Mouse (Mus musculus) spleen, postnatal 14 days (tissue): ENCODE measurements around the gene Hes2.

Source experiments
- DNase-seq, 2 experiments: peaks; one replicate each; pipeline ENCODE4 v3.0.0; 2021 to 2022; ENCODE audit warnings: low spot score in 2 of 2

Hes2 gene

DNA sequence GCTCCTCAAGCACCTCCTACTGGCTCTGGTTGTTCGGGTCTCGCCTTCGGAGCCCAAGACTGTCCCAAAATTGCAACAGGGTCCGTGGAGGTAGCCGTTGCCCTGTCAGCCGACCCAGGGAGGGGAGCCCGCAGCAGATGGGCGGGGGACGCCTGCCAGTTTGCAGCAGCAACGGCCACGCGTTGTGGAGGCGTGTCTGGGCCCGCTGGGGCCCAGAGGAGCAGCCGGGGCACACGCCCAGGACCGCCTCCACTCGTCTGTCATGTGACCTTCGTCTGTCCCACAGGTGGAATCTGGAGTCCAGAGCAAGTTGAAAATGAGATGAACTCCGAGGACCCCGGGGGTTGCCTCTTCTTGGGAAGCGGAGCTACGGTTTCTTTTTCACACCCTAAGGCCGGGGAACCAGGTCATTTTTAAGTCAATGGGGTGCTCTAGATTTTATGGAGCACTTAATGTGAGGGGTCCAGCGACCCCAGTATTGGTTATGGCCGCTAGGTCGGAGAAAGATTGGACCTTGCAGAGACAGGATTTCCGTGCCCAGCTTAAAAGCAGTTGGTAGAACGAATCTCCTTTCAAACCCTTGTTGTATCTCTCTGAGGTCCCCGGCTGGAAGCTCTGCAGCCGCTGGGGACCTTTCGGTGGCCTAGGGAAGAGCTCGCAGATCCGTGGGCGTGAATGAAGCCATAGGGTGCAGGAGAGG, at the start of gene Hes2:
TSS of gene Hes2 (plus strand) at position 283 of the 700 bp plus-strand sequence.
- DNase-seq: no peak

DNA sequence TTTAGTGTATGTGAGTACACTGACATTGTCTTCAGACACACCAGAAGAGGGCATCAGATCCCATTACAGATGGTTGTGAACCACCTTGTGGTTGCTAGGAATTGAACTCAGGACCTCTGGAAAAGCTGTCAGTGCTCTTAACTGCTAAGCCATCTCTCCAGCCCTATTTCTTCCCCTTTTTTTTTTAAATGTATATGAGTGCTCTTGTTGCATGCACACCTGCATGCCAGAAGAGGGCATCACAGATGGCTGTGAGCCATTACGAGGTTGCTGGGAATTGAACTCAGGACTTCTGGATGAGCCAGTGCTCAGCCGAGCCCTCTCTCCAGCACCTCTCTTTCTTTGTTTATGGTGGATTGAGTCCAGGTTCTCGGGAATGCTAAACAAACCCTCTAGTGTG, 49.2 kb upstream of the Hes2 start:
- DNase-seq: no peak

DNA sequence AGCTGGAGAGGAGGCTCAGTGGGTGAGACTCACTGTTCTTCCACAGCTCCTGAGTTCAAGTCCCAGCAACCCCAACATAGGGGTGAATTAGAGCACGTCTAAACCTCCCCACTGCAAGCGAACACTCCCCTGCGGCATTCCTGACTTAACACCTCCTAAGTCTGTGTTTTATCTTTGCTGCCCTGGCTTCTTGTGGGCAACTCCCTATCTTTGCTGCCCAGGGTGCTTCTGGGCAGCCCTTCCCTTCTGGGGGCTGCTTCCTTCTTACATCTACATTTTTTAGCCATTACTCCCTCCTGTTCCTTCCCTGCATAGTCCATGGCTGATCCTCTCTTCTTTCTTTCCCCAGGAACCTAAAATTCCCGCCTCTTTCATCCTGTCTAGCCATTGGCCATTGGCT, 48.0 kb upstream of the Hes2 start:
- no peak for DNase-seq

DNA sequence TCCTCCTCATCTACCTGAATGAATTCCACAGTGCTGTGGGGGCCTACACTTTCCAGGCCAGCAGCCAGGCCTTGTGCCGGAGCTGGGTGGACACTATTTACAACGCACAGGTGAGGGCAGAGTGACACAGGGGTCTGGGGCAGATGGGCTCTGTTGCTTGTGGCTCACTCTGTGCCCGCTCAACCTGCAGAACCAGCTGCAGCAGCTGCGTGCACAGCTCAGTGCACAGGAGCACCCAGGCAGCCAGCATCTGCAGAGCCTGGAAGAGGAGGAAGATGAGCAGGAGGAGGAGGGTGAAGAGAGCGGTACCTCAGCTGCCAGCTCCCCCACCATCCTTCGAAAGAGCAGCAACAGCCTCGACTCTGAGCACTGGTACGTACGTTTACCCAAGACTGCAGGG, 46.3 kb upstream of the Hes2 start:
- no peak for DNase-seq

DNA sequence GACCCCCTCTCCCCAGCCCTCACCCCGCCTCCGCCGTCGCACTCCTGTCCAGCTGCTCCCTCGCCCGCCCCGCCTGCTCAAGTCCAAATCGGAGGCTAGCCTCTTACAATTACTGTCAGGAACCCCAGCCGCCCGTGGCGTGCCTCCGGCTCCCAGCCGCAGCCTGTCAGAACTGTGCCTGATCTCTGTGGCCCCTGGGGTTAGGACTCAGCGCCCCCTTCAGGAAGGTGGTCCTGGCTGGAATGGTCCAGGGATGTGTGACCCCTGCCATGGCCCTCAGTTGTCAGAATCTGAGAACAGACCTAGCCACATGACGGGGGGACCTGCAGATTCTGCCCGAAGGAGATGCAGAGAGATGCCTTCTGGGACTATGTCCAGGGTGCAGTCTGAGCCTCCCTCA, 44.6 kb upstream of the Hes2 start:
- DNase-seq: no peak

DNA sequence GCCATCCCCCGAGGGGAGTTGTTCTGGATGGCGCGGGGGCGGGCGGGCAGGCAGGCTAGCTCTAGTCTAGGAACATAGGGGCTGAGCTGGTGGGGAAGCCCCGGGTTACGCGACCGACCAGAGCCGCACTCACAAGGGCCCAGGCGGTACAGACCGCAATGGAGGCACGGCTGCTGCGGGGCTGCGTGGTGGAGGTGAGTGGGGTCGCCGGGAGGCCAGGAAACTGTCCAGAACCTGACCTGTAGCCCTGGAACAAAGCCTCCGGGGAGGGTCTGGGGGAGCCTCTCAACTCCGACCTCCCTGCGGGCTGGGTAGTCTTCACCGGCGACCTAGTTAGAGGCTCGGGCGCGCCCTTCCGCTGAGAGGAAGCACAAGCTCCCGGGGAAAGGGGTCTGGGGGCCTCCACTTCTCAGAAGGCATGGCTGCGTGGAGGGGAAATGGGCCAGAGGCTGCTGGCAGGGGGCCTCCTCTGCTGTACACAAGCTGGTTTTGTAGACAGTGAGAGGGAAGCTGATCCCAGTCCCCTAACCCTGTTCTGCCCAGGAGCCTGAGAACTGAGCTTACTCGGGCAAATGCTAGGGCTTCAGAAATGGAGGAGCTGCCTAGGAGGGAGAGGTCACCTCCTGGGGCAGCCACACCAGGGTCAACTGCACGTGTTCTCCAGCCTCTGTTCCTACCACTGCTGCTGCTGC, 42.6 kb upstream of the Hes2 start, which contains the start of gene Tnfrsf25:
TSS of gene Tnfrsf25 (plus strand) at position 14 of the 692 bp plus-strand sequence.
- no peak for DNase-seq

DNA sequence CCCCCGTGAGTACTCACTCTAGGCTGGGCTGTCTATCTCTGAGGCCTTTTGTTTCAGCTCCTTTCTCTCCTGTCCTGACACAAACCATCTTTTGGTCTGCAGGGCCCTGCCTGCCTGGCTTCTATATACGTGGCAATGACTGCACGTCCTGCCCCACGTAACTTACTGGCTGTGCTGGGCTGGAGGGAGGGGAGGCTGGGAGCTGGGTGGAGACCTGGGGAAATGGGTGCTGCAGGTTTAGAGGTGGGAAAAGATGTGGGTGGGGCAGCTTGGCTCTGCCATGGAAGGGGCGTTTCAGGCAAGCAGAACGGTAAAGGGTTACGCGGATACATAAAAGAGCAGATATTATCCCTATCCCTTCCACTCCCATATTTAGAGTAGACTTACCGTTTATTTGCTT, 41.1 kb upstream of the Hes2 start:
- no peak for DNase-seq

DNA sequence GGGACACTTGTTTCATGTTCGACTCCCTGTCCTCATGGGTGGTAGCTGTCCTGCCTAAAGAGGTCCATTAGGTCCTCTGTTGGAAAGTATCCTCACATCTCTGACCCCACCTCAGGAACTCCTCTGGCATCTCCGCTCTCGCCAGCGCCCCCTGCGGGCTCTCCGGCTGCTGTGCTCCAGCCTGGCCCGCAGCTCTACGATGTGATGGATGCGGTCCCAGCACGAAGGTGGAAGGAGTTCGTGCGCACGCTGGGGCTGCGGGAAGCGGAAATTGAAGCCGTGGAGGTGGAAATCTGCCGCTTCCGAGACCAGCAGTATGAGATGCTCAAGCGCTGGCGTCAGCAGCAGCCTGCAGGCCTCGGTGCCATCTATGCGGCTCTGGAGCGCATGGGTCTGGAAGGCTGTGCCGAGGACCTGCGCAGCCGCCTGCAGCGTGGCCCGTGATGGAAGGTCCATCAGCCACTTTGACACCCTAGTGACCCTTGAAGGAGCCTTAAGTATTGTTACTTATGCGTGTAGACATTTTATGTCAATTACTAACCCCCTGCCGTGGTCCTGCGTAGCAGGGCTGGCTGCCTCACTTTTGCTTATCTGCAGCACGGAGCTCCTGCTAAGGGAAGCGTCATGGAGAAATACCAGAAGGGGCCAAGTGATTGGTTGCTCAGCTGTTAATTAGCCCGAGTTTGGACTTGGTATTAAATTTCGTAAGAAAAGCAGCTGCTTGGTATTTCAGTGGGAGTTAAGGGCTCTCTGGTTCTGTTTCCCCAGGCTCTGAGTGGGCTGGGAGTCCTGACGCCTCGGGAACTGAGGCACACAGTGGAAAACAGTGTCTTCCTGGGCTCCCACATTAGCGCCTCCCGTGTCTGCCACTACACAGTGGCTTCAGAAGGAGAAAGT, 39.0 kb upstream of the Hes2 start:
- DNase-seq: no peak

DNA sequence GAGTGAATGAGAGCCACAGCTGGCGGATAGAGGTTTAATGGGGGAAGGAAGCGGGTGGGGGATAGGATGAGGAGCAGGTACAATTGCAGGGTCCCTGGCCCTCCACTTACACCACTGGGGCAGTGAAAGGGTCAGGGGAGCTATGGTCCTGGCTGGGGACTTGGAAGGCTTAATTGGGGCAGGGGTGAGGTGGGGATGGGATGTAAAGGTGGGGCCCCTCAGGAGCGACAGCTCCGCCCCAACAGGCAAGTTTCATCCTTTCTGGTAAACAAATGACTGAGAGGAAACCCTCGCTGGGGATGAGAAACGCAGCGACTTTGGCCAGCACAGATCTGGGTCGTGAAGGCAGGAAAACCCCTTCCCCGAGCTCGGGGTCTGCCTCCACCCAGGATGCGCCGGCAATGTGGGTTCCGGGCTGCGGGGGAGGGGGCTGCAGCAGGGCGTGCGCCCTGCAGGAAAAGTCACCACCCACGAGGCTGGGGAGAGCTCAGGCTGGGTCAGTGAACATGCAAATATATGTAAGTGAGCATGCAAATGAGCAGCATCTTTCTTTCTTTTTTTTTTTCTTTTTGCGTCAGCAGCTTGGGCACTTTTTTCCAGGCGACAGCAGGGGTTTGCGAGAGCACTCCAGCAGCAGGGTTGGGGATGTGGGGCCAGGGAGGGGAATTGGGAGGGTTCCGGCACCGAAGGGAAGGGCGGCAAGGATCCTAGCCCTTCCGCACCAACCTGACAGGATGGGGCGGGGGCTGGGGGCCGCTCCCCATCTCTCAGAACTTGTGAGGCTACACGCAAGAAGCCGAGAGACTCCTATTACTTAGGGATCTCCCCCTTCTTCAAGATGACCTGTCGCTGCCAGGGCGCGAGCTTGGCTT, 38.1 kb upstream of the Hes2 start:
- no peak for DNase-seq

DNA sequence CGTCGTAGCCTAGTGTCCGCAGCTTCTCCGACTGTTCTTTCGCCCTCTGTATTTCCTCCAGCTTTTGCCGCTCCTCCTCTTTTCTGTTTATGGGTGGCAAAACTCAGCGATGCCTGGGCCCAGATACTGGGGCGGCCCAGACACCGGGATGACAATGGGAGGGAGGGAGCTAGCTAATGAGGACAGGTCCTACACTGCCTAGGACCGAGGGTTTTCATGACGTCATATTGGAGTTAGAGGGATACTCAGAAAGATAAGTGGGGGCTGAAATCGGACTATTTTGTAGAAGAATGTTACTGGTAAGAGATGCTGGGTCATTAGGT, 37.5 kb upstream of the Hes2 start:
- no peak for DNase-seq

DNA sequence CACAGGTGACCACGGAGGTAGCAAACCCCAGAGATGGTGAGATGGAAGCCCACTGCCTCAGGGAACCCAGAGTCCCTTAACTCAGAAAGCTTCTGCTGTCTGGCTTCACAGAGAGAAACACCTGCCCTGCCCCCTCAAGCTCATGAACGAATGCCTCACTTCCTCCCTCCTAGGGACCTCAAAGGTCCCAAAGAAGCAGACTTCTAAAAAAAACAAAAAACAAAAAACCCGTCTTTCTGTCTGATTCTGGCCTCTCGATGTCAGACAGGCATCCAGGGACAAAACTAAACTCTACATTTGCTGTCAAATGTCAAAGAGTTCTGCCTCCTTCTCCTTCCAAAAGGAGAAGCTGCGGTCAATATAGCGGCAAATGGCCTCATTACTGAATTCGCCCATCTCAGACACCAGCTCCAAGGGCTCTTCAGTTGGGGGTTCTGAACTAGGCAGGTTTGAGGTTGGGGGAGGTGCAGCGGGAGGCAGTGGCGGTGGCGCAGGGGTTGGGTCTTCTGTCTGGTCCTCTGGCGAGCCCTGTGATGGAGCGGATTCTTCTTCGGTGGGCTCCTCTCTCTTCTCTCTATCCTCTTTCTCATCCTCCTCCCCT, 34.2 kb upstream of the Hes2 start:
- DNase-seq: no peak

DNA sequence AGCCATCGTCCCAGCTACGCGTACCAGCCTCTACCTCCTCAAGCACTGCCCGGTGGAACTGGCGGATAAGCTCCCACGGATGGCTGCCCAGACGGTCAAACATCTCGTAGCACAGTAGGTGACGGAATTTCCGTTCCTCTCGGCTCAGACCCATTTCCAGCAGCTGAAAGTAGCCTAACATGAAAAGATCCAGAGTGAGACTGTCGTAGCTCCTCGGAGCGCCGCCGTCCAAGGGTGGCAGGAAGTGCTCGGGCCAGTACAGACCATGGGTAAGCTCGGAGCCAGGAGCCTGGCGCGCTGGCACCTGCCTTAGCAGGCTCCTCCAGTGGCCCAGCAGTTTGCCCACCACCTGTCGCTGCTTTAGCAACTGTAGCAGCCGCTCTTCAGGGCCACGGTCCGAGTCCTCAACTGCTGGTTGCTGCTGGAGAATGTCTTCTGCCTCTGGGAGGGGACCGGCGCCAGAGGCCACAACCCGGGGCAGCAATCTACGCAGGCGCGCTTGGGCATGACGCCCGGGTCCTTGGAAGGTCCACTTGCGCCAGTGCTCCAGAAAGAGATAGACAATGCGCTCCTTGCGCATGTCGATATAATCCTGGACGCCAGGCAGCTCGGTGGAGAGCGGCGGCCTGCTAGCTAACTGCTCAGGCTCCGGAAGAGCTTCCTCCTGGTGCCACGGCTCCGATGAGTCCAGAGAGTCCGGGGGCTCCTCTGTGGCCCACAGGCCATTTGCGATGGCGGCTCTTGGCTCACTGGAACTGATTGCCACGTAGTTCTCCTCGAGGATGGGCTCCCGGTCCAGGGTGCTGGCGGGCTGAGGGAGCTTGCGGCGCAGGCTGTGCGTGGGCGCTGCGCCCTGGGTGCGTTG, 33.3 kb upstream of the Hes2 start:
- DNase-seq: no peak

DNA sequence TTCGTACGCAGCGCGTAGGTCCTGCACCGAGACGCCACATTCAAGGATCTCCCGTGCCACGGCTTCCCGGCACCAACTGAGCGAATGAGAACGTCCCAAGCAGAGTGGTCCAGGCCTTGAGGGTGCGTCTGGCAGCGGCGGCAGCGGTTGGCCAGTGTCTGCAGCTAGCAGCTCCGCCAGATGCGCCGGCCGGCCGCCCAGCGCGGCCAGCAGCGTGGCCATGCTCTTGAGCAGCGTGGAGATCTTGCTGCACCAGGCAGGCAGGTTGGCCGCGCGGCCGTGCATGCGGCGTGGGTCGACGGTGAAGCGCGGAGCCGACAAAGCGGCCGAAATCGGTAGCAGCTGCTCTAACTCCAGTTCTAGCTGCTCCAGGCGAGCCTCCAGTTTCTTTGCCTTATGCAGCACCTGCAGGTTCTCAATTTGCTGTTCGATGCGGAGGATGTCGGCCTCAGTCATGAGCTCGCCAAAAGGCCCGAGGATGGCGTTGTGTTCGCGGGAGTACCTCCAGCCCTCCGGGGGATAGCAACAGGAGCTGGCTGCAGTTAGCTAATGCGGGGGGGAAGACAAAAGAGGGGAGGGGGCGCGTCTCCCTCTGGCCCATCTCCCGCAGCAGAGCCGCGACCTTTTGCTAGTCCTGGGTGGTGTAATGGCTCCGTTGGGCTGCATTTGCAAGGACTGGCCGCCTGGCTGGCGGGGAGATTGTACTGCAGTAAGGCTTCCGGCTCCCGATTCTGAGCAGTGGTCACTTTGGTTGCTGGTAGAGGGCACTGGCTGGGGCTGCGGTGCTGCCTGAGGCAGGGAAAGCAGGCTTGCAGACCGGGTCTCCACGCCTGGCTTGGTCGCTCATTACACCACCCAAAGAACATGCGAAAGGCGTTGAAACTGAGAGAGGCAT, 32.4 kb upstream of the Hes2 start:
- no peak for DNase-seq

DNA sequence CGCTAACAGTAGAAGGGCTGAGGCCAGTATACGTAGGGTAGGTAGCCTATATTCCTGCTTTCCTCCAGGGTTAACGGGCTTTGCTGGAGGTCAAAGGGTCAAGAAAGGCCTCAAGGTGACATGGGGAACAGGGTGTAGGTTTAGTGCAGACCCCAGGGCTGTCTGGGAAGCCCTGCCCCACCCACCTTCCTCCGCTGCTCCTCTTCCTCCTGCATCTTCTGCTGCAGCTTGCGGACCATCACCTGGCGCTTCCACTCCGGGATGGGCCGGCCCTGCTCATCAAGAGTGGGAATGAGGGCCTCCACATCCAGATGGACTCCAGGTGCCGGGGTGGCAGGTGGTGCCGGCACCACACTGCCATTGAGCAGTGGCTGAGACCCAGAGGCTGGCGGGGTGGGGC, 30.8 kb upstream of the Hes2 start:
- DNase-seq: no peak

DNA sequence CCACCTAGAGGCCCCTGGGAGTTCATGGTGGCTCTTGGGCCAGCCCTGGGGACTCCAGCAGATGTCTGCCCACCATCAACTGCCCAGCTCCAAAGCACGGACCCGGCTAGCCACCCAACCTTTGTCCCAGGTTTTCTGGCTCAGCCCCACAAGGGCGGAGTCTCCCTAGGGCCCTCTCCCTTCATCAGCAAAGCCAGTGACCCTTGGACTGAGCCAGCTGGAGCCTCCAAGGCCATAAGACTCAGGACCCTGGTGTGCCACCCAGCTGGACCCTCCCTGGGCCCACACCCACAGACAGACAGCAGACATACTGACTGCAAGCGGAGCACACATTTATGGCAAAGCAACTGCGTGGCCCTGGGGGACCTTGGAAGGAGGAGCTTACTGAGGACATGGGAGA, 29.9 kb upstream of the Hes2 start:
- DNase-seq: no peak

DNA sequence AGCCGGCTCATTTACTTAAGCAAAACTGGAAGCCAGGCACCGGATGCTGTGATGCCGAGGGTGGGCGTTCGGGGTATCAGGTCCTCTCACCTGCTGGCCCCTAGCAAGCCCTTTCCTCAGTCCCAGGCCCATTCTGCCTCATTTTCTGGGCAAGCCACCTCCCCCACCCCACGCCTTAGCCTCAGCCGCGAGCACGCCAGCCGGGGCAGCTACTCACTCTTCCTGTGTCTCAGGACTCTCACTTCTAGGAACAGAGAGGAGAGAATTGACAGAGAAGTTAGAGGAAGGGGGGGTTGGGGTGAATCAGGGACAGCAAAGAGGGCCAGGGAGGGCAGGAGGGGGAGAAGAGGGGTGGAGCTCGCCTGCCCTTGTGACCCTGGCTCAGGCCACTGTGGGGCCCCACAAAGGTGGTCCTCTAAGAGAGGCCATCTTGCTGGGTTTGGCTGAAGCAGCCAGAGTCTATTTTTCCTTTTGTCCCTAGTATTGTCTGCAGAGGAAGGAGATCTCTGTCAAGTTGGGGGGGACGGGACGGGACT, 29.2 kb upstream of the Hes2 start:
- no peak for DNase-seq

DNA sequence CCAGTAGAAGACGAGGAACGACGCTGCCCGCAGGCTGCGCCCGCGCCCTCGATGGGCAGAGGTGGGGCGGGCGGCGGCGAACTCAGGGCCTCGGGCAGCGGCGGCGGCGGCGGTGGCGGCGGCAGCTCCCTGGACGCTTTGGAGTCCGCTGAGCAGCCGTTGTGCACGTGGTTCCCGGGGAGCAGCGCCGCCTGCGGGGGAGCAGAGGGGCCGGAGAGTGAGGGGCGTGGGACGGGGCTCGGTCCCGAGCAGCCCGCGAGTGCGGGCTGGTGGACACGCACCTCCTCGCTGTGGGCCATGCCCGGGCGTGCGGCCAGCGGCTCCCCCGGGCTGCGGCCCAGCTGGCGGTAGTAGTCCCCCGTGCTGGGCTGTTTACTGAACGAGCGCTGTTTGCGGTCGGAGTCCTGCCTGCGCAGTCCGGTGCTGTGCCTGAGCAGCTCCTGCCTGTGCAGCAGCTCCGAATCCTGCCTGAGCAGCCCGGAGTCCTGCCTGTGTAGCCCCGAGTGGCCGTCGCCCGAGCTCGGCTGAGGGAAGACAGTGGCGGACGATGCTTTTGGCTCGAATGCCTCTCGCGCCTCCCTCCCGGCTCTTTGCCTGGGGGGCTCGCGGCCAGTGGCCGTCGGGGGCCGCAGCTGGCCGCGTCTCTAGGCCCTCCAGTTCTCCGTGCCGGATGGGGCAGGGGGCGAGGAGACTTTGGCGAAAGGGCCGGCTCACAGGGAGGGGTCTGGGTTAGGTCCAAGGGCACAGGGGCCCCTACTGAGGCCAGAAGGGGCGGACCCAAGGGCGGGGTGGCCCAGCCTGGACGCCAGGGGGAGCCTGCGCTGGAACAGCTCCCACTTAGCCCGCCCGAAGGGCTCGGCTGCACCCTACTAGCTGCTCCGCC, 27.7 kb upstream of the Hes2 start:
- peak in 1 of 2 experiments; percentile 43 for DNase-seq
